Mouse (Mus musculus) erythroblast, embryonic 14.5 days (primary cell): ENCODE data around the gene Lrrc15.

ENCODE experiments used
- GATA1 ChIP-seq: IDR thresholded peaks from 2 replicates; pipeline ENCODE4 v1.6.1; 2012; ENCODE audit warnings: low read length, inconsistent platforms, mixed read lengths
- TAL1 ChIP-seq: IDR thresholded peaks from 3 replicates; pipeline ENCODE4 v1.6.1; 2012; ENCODE audit warnings: low read length, inconsistent platforms, mixed read lengths

GRCm38 (mm10) chr16:30262664-30263063 is 20.4 kb downstream of the Lrrc15 start:
- TF ChIP-seq GATA1 (no peak), TAL1 (no peak)
